Mouse (Mus musculus) layer of hippocampus, postnatal 10 days (tissue): ENCODE measurements around the gene Ccdc85c. TPM values are rescaled to one million over a fixed set of nuclear protein-coding genes. Genes with fewer than 3 reads are reported as not detected.

ENCODE experiments used
- DNase-seq, 2 experiments: peaks; one replicate each; pipeline ENCODE4 v3.0.0; 2021; ENCODE audit warnings: low spot score in 2 of 2
- total RNA-seq, 2 experiments: library from RNA; stranded (reverse); gene quantifications; 2 replicates each; pipeline ENCODE4 v1.2.3; 2021

The Ccdc85c gene
- total RNA-seq, 2 experiments from 2014 or later = 58.6 to 62.9 TPM

DNA sequence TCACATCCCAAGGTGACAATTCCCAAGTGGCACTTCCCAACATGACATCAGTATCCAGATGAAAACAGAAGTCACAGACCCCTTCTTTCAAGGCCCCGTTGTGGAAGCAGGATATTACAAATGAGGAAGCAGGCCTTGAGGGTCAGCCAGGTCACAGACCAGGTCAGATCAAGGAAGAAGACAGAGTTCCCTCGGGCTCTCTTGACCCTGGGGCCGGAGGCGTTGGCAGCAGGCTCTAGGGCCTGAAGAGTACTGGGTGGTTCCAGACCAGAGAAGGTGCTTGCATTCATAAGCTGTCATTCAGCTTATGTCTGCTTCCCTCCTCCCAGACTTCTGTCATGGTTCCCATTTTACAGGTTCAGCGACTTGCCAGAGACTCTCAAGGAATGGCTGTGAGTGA lies 5.5 kb downstream of the Ccdc85c start:
- DNase-seq = no peak

DNA sequence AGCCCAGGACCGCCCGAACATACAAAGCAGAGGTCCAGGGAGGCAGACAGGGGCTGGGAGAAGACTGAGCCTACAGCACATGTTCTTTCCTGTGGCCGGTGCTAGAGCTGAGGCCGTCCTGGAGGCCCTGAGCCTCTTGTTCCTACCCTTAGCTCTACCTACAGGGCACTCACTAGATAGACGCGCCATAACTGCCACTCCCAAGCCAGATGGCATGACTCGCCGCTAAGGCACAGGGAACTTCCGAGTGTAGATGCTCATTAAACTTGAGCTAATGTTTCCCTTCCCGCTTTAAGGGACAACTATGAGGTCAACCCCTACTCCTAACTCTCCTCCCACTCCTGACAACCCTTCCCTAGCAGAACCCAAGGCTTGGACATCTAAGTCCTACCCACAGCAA lies 6.3 kb downstream of the Ccdc85c start:
- DNase-seq = no peak

DNA sequence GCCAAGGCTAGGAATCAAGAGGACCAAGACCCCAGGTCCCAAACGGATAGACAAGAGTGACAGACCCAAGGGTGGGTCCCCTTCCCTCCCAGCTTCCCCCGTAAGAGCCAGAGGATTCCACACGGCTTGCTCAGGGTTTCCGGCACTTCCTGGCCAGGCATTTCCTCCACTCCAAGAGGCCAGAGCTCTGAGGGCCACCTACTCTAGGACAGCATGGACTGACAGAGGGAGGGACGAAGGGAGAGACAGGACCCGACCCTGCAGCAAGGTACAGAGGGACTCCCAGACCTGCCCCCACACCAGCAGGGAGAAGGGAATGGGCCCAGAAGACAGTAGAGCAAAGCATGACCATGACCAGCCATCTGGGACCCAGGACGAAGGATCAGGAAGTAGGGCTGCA lies 7.6 kb downstream of the Ccdc85c start:
- no peak for DNase-seq

DNA sequence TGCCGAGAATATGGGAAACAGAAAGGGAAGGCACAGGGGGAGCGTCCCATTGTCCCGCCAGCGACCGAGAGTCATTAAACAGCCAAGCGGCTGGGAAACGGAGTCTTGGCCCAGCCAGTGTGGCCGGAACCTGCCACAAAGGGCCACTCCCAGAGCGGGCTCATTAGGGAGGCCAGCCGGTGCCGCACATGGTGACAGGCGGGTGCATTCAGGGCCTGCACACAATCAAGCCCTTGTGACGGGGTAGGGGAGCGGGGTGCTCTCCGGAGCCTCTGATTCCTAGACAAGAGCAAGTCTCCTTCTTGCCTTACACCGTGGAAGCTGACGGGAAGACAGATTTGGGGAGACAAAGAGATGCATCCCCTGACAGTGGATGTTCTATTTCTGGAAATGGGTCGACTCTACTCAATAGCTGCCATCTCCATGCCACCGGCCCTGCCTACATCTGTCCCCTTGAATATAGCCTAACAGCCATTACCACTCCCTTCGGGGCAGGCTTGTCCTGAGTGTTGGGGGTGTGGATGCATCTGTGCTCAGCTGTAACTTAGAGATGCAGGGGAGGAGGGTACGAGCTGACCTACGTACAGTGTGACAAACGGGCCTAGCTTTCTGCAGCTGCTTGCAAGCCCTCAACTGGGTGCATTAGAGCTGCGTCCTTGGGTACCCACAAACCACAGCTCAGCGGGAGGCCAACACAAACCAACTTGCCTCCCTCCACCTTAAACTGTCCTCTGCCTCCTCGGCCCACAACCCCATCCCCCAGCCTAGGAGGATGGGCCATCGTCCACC lies 9.2 kb downstream of the Ccdc85c start:
- peak; percentile 48 to 62 for DNase-seq

GRCm38 (mm10) chr12:108264918-108265317 lies 10.3 kb downstream of the Ccdc85c start:
- no peak for DNase-seq

DNA sequence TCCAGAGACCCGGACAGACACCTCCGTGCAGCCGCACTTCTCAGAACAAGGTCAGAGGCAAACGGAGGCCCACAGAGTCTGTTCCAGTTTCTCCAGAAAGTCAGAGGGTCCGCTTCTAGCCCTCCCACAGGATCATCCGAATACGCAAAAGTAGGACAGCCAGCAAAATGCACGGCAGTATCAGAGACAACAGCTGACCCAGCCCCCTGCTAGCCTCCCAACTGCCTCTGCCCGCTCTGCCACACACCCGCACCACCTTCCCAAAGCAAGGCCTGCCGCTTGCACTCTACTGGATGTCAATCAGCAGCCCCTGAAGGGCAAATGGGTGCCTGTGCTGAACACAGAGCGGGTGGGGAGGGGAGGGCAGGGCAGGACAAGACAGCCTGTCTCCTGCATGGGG lies 14.3 kb downstream of the Ccdc85c start:
- DNase-seq = no peak

DNA sequence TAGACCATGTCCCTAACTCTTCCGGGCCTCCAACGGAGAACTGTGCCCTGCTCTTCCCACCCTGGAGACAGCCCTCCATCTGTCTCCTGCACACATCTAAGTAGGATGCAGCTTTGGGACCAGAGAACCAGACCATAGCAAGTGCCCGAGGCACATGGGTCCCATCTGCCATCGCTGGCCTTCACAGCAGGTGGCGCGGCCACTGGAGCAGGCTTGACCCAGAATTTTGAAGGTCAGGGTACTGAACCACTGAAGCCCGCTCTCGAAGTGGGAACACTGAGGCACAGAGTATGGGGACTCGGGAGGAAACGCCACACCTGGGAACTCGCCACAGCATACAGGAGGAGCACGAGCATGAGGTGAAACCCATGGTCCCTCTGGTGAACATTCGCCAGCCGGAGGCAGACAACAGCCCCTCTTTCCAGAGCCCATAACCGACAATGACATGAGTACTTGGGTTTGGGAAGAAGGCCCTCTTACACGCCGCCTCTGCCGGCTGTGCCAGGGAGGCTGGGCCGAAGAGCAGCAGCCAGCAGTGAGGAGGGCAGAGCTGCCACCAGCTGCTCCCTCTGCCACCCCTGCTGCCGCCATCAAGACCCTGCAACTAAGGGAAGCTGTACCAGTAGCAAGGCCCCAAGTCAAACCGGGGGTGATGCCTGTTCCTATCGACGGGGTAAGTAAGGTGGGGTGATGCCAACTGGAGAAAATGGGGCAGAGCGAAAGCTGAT lies 15.7 kb downstream of the Ccdc85c start:
- DNase-seq = no peak

- DNase-seq = no peak
These were observed 18.5 kb downstream of the Ccdc85c start for GRCm38 (mm10) chr12:108256734-108257133.

GRCm38 (mm10) chr12:108255960-108256359 lies 19.3 kb downstream of the Ccdc85c start:
- DNase-seq = no peak

DNA sequence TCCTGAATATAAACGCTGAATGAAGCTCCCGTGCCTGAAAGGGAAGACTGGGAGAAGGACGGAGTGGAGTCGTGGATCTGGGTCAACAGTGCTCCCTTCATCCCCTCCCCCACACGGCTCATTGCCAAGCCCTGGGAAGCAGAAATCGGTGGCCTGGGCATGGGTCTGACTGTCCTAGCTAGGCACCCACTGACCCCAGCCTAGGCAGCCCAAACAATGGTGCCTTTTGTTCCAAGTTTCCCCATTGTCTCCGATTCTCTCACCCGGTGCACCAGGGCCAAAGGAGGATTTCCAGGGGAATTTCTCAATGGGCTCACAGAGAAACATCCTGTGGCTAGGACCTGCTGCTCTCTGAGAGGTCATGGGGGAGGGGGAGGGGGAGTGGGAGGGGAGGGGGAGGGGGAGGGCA lies 19.7 kb downstream of the Ccdc85c start:
- DNase-seq = peak; percentile 54 to 67

DNA sequence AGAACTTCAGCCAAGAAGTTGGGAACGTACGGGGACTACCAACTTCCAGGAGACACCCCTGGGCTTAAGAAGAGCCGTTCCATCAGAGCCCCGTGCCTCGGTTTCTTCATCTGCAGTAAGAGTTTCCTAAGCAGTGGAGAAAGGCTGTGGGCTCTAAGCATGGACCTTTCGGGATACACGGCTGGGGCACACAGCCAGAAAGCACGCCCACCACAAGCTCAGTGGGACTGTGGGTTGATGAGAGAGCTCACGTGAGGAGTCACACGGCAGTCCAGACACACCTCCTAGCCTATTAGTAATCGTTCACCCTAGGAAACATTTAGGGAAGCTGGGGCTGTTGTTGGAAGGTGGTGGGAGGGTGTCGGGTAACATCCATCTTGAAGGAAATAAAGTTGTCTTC lies 22.2 kb downstream of the Ccdc85c start:
- no peak for DNase-seq

DNA sequence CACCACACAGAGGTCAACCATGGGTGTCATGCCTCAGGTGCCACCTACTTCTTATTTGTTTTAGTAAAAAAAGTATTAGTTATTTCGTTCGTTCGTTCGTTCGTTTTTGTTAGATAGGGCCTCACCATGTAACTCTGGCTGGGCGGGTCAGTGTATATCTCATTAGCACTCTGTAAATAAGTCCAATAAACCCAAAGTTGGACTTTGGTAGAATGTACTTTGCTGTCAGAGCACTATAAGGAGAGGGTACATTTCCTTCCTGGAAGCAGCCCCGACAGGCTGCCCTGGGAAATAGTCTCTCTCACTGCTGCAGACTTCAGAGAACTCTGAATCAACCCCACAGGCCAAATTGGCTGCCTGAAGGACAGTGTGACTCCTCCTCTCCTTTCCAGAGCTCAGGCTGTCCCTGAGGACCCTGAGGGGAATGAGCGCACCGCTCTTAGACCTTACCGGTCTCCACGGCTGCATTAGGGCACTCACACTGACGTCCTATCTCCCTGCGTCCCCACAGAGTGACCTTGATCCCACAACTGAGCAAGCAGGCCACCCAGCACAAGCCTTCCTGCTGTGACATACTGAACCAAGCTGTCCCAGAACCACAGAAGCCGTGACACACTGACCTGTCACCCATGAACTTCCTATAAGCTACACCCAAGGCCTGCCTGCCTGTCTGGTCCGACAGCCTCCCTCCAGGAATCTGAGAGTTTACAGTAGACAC lies 23.2 kb downstream of the Ccdc85c start:
- DNase-seq = no peak

DNA sequence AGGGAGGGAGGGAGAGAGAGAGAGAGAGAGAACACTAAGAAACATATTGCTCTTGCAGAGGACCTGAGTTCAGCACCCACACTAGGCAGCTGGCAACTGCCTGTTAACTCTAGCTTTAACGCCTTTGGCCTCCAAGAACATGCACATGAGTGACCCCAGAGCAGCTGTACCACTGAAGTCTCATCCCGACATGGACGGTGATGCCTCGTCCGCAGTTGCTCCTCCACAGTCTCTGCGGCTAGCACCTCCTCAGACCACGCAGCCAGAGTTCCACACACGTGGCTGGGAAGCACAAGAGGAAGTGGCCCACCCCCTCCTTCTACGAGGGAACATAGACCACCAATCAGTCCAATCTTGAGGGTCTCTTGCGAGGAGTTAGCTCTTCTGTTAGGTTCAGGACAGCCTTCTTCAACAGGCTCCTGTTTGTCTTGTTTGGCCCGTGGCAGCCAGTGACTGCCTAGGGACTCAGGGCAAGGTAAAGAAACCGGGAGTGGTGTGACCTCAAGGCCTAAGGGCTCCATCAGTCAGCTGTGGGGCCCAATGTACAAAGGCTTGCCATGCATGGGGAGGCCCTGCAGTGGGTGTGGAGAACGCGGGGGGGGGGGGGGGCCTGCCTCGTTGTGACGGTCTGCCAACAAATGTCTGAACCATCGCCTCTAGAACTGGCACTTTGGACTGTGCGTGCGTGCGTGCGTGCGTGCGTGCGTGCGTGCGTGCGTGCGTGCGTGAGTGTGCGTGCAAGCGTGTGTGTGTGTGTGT lies 24.0 kb downstream of the Ccdc85c start:
- DNase-seq = no peak

GRCm38 (mm10) chr12:108249522-108249921 lies 25.7 kb downstream of the Ccdc85c start:
- DNase-seq = no peak

DNA sequence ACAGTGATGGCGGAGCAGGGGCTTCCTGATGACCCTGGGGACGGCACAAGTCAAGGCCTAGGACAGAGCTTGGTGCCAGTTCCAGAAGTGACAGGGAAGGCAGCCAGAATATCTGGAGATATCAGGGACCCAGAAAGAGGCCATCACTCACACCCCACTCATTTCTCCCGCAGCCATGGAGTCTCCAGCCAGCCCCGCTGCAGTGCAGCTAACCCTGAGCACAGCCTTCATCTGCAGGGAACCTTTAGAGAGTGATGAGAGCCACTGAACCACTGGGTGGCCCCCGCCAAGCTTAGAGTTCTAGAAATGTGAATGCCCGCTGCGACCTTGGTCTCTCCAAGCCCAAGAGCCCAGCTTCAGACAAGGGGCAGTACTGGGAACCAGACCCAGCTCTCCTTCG lies 26.2 kb downstream of the Ccdc85c start:
- no peak for DNase-seq

DNA sequence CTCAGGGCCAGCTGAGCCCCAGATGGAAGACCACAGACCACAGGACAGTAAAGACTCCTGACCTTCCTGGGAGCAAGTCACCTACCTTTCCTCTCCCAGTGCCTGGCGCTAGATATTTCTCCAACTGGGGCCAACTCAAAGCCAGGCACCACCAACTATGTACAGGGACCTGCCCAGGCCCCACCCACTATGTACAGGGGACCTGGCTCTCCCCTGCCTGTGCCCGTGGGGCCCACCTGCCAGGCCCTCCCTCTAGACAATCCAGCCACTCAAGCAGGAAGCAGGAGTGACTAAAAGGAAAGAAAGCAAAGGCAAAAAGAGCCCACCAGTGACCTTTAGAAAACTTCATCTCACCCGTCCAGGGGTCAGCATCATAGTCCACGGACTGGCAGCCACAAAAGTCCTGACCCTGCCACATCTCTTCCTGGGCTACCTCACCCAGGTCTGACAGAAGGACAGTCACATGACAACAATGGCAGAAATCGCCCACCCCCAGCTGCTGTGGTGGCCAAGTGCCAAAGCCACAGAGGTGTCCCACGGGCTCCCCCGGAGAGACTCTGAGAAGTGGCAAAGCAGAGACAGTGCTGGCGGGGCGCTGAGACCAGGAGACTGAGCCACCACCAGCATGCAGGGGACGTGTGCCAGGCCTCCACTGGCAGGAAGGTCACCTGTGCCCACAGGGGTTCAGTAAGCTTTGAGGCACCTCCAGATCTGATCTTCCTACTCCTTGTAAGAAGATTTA lies 28.3 kb downstream of the Ccdc85c start:
- no peak for DNase-seq

DNA sequence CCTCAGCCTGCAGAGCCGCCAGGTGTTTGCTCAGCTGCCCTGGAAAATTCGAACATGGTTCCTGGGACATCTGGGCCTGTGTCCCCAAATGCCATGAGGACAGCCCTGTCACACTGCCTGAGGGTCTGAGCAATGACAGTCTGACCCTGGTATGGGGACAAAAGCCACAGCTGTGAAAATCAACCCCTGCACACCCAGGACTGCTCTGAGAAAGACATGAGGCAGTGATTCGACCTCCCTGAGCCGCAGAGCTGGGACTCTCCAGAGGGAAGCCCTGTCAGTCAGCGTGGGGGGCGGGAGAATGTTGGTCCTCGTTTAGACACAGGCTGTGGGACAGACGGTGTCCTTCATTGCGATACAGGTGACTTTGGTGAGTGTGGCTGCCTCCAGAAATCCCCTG lies 29.6 kb downstream of the Ccdc85c start:
- no peak for DNase-seq

- DNase-seq = no peak
These were observed 30.4 kb downstream of the Ccdc85c start for GRCm38 (mm10) chr12:108244778-108245177.

DNA sequence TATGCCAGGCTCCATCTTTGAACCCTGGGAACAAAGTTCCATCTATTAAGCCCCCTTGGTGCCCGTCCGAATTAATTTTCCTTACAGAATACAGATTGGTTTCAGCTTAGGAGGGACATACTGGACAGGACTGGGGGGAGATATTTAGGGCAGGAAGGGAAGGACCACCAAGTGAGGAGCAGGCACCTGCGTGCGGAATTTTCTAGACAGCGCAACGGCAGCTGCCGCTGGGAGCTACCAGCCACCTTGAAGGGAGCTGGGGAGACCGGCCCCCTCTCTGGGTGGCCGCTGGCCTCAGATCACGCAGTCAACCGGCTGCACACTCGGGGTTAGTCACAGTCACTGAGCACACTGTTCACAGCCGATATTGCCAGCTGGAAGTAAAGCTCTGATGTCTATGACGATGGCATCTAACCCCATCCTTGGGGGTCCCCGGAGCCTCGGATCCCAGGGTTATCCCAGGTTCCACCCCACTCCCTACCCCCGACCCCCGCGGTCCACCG lies 32.9 kb downstream of the Ccdc85c start:
- no peak for DNase-seq

- no peak for DNase-seq
These were observed 33.6 kb downstream of the Ccdc85c start for GRCm38 (mm10) chr12:108241626-108242025.
